Mouse (Mus musculus): ENCODE results near the gene Hist1h2bf. TPM values are rescaled to one million over a fixed set of nuclear protein-coding genes. Genes with fewer than 3 reads are reported as not detected.
A peak's percentile ranks its signal among the peaks of the same experiment; 100 is the strongest.
"Not testable (repeated sequence)": the region's sequence is repeated elsewhere in the genome, so short reads cannot be mapped to it uniquely, and the experiment has no call there.

The Hist1h2bf gene
- polyA plus RNA-seq, 1 experiment, result 4.5 TPM

- Histone ChIP-seq H3K79me2 (ENCODE audit: control insufficient read depth, insufficient read depth) (no peaks in the 10 kb centered on the region), H3ac (ENCODE audit: control insufficient read depth, insufficient read length, low read depth) (peak overlapping the region; percentile 45), H3K27me3 (ENCODE audit: control insufficient read depth, insufficient read depth, insufficient read length) (no peaks in the 10 kb centered on the region), H3K36me3 (ENCODE audit: control insufficient read depth, insufficient read depth) (no peaks in the 10 kb centered on the region), H3K4me3 (ENCODE audit: insufficient read depth, poor library complexity, severe bottlenecking) (peak overlapping the region; percentile 27), H3K79me3 (ENCODE audit: low read depth) (no peaks in the 10 kb centered on the region)
- TF ChIP-seq CTCF (IDR thresholded peaks at IDR 0.05; ENCODE audit: control insufficient read depth, insufficient read depth, insufficient read length) (no peak), CEBPB (IDR thresholded peaks at IDR 0.05; ENCODE audit: low read depth) (no peak), MYOG (IDR thresholded peaks at IDR 0.05; ENCODE audit: control insufficient read depth, extremely low read depth, insufficient read length) (no peak), MYOD1 (IDR thresholded peaks at IDR 0.05; ENCODE audit: control insufficient read depth, insufficient read length, low read depth) (no peak), MAX (IDR thresholded peaks at IDR 0.05) (no peak), USF1 (IDR thresholded peaks at IDR 0.05; ENCODE audit: low read depth) (no peak), FOSL1 (IDR thresholded peaks at IDR 0.05; ENCODE audit: insufficient read depth, low read length, poor library complexity, severe bottlenecking) (no peak)
These were observed 1.6 kb downstream of the Hist1h2bf start for GRCm38 (mm10) chr13:23572218-23573033.

DNA sequence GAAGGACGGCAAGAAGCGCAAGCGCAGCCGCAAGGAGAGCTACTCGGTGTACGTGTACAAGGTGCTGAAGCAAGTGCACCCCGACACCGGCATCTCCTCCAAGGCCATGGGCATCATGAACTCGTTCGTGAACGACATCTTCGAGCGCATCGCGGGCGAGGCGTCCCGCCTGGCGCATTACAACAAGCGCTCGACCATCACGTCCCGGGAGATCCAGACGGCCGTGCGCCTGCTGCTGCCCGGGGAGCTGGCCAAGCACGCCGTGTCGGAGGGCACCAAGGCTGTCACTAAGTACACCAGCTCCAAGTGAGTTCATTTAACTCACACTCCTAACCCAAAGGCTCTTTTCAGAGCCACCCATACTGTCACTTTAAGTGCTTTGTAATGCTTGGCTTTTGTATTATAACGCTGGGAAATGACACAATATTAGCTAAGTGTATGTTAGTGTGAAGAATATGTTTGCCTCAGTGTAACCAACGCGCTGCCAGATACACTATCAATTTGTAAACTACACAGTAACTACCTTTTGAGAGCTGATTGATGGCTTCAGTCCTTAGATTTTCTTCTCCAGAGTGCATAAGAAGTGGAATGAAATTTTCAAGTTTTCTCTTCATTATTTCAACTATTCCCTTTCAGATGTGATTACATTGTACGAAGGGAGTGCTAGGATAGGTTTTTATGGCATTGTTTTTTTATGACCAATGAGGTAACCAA is 2.3 kb downstream of the Hist1h2bf start:
- Histone ChIP-seq H3ac (ENCODE audit: control insufficient read depth, insufficient read length, low read depth) (peak overlapping the region; percentile 4), H3K4me3 (ENCODE audit: insufficient read depth, poor library complexity, severe bottlenecking) (peak overlapping the region; percentile 27)
- H3K79me2 ChIP-seq (ENCODE audit: control insufficient read depth, insufficient read depth); H3K36me3 ChIP-seq (ENCODE audit: control insufficient read depth, insufficient read depth); H3K79me3 ChIP-seq (ENCODE audit: low read depth); H3K27me3 ChIP-seq (ENCODE audit: control insufficient read depth, insufficient read depth, insufficient read length): not testable (repeated sequence)

DNA sequence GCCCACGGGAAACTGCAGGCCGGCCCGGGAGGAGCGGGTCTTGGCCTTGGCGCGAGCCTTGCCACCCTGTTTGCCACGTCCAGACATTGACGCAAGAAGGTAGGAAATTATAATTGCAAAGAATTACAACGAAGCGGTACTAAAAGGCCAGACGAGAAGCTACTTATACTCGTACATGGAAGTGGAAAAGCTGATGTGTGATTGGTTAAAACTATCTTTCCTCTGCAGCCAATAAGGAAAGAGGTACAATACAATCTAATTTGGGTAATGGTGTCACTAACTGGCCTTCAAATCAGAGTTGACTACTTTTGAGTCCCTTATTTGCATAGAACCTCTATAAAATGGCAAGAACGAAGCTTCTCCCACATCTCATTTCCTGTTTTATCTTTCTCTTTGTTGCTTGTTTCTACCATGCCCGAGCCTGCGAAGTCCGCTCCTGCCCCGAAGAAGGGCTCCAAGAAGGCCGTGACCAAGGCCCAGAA is 2.9 kb downstream of the Hist1h2bf start, which contains the start of the genes Hist1h2ae and Hist1h2bg:
Gene Hist1h2ae (minus strand): TSS at position 199 of the 482 bp plus-strand sequence.
Gene Hist1h2bg (plus strand): TSS at position 375 of the 482 bp plus-strand sequence.
- peak within 1 kb of the TSS; percentile 27 for H3K4me3 ChIP-seq (ENCODE audit: insufficient read depth, poor library complexity, severe bottlenecking)
- H3K36me3 ChIP-seq (ENCODE audit: control insufficient read depth, insufficient read depth), result no peaks in the 10 kb centered on the region
- peak within 1 kb of the TSS; percentile 40 for H3ac ChIP-seq (ENCODE audit: control insufficient read depth, insufficient read length, low read depth)
- TF ChIP-seq USF1 (IDR thresholded peaks at IDR 0.05; ENCODE audit: low read depth) (no peak), CEBPB (IDR thresholded peaks at IDR 0.05; ENCODE audit: low read depth) (peak; percentile 64), FOSL1 (IDR thresholded peaks at IDR 0.05; ENCODE audit: insufficient read depth, low read length, poor library complexity, severe bottlenecking) (no peak)
- H3K27me3 ChIP-seq (ENCODE audit: control insufficient read depth, insufficient read depth, insufficient read length), result no peaks in the 10 kb centered on the region
- H3K79me3 ChIP-seq (ENCODE audit: low read depth), result no peaks in the 10 kb centered on the region
- H3K79me2 ChIP-seq (ENCODE audit: control insufficient read depth, insufficient read depth), result no peaks in the 10 kb centered on the region

DNA sequence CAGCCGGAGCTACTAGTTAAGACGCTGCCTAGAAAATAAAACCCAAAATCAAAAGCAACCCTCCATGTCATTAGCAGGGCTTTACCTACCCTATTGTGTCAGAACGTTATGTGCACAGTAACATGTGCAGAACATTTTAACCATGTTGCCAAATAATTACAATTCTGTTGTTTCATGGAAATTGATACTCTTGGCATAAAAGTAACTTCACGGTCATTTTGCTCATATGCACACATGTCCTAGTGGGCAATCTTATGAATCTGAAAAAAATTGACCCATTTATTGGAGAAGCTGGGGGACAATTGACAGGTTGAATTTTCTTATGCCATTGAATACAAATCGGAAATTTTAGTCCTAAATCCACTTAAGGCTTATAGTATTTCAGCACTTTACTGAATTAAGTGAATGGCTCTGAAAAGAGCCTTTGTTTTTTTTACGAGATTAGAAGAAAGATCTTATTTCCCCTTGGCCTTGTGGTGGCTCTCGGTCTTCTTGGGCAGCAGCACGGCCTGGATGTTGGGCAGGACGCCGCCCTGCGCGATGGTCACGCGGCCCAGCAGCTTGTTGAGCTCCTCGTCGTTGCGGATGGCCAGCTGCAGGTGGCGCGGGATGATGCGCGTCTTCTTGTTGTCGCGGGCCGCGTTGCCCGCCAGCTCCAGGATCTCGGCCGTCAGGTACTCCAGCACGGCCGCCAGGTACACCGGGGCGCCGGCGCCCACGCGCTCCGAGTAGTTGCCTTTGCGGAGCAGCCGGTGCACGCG is 3.6 kb downstream of the Hist1h2bf start:
- not testable (repeated sequence) for H3K79me2 ChIP-seq (ENCODE audit: control insufficient read depth, insufficient read depth); H3K27me3 ChIP-seq (ENCODE audit: control insufficient read depth, insufficient read depth, insufficient read length); H3K36me3 ChIP-seq (ENCODE audit: control insufficient read depth, insufficient read depth); H3K79me3 ChIP-seq (ENCODE audit: low read depth); H3K4me3 ChIP-seq (ENCODE audit: insufficient read depth, poor library complexity, severe bottlenecking)
- H3ac ChIP-seq (ENCODE audit: control insufficient read depth, insufficient read length, low read depth), result peak overlapping the region; percentile 40

DNA sequence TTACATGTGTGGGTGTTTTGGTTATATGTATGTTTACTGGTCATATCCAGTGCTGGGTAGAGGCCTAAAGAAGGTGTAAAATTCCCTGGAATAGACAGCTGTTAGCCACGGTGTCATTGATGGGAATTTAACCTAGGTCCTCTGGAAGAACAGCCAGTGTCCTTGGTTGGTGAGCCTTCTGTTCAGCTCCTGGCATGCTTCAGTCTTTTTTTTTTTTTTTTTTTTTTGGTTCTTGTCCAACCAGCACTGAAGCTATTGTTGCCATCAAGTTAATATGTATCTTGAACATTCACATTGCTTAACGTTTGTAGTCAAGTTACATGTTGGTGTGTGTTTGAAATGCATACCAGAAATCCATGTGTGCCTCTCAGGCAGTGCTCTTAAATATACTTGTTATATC is 9.5 kb downstream of the Hist1h2bf start:
- Histone ChIP-seq H3K79me2 (ENCODE audit: control insufficient read depth, insufficient read depth) (no peaks in the 10 kb centered on the region), H3K36me3 (ENCODE audit: control insufficient read depth, insufficient read depth) (no peaks in the 10 kb centered on the region), H3K27me3 (ENCODE audit: control insufficient read depth, insufficient read depth, insufficient read length) (no peaks in the 10 kb centered on the region), H3ac (ENCODE audit: control insufficient read depth, insufficient read length, low read depth) (no peak overlapping the region), H3K4me3 (ENCODE audit: insufficient read depth, poor library complexity, severe bottlenecking) (no peak overlapping the region), H3K79me3 (ENCODE audit: low read depth) (no peaks in the 10 kb centered on the region)
- TF ChIP-seq MYOD1 (IDR thresholded peaks at IDR 0.05; ENCODE audit: control insufficient read depth, insufficient read length, low read depth) (no peak), MAX (IDR thresholded peaks at IDR 0.05) (no peak), CEBPB (IDR thresholded peaks at IDR 0.05; ENCODE audit: low read depth) (no peak), USF1 (IDR thresholded peaks at IDR 0.05; ENCODE audit: low read depth) (no peak), FOSL1 (IDR thresholded peaks at IDR 0.05; ENCODE audit: insufficient read depth, low read length, poor library complexity, severe bottlenecking) (no peak), CTCF (IDR thresholded peaks at IDR 0.05; ENCODE audit: control insufficient read depth, insufficient read depth, insufficient read length) (no peak), MYOG (IDR thresholded peaks at IDR 0.05; ENCODE audit: control insufficient read depth, extremely low read depth, insufficient read length) (no peak)
